Mouse (Mus musculus) neutrophil, adult 5-6 weeks (primary cell): ENCODE results near the gene Fzr1. TPM values are rescaled to one million over a fixed set of nuclear protein-coding genes. Genes with fewer than 3 reads are reported as not detected.

Experiments
- ATAC-seq: fragments of 151-379, 151-347 bp; 2 replicates; pipeline ENCODE4 v1.8.0; 2017; ENCODE audit warnings: mild to moderate bottlenecking, moderate TSS enrichment; ENCODE audit not compliant: insufficient number of reproducible peaks, poor library complexity, low FRiP score, severe bottlenecking; ENCODE audit errors: extremely low read depth
- total RNA-seq: library from RNA; stranded (forward); fragments of 200-1000 nt; gene quantifications from 2 replicates; pipeline ENCODE4 v1.2.3, GENCODE M21; 2017

Fzr1 gene
- total RNA-seq, 1 experiment from 2014 or later = 16.8 TPM

- no peak for ATAC-seq
These were observed 10.3 kb upstream of the Fzr1 start, which contains the start of gene Gm48552 for GRCm38 (mm10) chr10:81388505-81389055. Gene Gm48552, plus strand, starts transcription at chr10:81389005.

DNA sequence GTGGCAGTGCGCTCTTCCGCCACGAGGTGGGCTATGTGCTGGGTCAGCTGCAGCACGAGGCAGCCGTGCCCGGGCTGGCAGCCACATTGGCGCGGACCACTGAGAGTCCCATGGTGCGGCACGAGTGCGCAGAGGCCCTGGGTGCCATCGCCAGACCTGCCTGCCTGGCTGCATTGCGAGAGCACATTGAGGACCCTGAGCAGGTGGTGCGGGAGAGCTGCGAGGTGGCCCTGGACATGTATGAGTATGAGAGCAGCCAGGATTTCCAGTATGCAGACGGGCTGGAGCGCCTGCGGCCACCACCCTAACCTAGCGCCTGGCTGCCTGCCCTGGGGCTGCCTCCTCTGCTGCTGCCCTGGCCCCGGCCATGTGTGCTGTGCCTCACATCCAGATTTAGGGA, 9.4 kb upstream of the Fzr1 start:
- no peak for ATAC-seq

GRCm38 (mm10) chr10:81385603-81386306, 7.4 kb upstream of the Fzr1 start:
- no peak for ATAC-seq

GRCm38 (mm10) chr10:81384605-81384982, 6.3 kb upstream of the Fzr1 start:
- no peak for ATAC-seq

GRCm38 (mm10) chr10:81383802-81384604, 5.7 kb upstream of the Fzr1 start, which contains the start of the genes Dohh and Gm48551:
Gene Dohh, plus strand, starts transcription at chr10:81384428.
Gene Gm48551, plus strand, starts transcription at chr10:81384466.
- ATAC-seq = peak; percentile 95

DNA sequence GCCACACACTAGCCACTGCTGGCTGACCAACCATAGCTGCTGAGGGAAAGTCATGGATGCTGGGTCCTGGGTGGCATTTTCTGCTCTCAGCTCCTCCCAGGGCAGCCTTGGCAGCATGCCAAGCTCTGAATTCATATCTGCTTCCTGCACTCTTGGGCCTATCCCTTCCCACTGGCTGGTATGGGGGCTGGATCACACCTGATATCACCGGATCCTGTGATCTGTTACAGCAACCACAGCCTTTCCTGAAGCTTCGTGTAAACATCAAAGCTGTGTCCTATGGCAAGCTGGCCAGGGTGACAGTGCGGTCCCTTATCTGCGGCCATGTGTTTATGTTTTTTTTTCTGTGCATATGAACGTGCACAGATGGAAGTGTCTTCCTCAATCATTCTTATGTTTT, 3.7 kb upstream of the Fzr1 start:
- ATAC-seq = no peak

DNA sequence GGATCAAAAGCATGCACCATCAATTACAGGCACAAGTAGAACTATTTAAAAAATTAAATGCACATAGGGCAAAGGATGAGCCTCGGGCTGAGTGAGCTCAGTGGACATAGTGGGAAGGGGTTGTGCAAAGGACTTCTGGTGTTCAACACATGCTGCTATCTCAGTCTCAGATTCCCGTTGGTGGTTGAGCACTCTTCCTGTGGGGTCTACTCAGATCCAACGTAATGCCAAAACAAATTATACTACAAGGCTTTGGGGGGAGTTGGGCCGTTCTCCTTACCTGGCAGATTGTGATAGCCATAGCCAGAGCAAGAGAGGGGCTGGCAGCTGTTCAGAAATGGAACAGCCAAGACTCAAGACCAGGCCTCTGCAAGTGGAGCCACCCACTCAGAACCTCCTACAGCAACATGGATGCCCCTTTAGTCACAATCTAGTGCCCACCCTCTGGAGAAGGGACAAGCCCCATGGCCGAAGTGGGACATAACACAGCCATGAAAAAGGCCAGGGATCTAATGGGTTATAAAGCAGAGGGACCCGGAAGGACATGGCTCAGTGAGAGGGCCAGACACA, 1.6 kb upstream of the Fzr1 start:
- no peak for ATAC-seq

DNA sequence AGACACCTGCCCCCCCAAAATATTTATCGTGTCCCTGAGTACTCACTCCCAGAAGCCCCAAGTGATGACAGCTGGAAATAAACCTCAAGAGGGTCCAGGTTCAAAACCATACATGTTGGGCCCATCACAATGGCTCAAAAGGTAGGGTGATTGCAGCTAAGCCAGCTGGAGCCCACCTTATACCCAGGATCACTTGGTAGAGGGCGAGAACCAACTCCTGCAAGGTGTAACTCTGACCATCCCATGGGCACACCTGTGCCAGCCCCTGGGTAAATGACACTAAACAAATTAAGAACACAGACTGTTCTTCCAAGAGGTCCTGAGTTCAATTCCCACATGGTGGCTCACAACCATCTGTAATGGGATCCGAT, 852 bp upstream of the Fzr1 start:
- ATAC-seq = no peak

DNA sequence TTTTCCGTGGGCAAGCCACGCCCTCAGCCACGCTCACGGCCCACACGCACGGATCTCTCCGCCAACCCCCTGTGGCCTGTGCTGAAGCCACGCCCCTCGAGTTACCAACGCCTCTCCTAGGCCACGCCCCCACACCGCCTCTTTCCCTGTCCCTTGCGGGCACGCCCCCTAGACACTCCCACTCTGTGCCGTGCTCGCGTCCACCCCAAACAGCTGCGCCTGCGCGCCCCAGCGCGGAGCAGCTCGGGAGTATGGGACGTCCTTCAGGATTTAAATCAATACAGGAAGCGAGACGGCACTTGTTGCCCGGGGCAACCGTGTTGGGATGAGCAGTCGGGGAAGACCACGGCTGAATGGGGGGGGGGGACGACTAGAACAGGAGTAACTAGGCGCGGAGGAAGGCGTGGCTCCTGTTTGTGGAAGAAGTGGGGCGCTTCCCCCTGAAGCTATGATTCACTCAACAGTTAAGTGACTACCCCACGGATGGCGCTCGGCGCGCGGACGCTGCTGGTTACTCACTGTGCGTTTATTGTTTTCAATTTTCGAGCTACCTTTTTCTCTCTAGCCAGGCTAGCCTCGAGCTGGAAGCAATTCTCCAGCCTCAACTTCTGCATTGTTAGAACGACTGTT, 352 bp upstream of the Fzr1 start:
- ATAC-seq = peak; percentile 94

DNA sequence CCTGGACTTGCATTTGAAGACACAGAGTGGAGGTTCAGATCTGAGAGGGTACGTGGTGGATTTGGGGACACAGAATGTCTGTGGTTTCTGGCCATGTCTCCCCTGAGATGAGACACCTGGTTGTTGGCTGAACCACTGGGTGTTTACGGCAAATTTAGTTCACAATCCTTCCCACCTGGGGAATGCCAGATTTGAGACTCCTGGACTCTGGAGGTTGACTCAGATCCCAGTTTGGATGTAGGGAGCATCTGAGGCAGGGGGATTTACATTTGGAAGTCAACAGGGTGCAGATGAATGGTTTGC, 1.0 kb downstream of the Fzr1 start:
- no peak for ATAC-seq

DNA sequence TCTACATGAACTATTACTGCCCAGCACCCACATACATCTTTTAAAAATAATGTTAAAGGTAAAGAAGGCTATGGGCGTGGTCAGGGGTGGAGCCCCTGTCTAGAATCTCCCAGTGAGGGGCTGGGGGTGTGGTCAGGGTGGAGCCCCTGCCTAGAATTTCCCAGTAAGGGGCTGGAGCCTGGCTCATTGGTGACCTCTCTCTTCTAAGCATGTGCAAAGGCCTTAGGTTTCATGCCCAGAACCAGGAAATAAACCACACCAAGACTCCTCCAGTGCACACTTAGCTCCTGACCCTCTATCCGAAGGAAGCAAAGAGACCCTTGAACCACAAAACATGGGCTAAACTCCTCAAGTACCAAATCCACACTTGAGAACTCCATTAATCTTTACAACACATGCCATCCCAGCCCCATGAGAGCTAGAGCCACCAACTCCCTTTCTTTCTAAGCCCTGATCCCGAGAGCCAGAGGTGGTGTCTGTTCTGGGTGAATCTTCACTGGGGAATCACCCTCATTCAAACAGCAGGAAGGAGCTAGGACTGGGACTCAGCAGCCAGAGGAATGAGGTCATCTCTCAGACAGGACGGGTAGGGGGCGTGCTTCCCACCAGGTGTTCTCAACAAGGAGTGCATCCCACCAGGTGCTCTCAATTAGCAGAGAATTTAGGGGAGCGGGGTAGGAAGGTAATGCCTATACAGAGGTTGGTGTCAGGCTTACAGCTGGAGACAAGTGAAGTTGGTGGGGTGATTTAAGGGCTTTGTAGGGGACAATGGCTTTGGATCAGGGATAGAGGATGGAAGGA, 1.6 kb downstream of the Fzr1 start:
- ATAC-seq = no peak

DNA sequence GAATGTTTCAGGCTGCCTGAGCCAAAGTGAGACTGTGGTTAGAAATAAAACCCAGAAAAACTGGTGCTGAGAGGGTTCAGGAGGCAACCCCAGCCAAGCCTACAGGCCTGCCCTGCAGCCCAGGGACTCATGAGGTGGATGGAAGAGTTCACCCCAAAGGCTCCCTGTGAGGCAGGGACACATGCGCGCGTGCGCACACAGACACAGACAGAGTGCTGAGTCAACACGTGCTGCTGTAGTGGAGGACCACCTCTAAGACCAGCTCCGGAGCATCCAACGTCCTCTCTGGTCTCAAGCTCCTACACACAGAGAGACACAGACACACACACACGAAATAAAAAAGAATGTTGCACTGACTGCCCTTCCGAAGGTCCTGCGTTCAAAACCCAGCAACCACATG, 3.0 kb downstream of the Fzr1 start:
- no peak for ATAC-seq

DNA sequence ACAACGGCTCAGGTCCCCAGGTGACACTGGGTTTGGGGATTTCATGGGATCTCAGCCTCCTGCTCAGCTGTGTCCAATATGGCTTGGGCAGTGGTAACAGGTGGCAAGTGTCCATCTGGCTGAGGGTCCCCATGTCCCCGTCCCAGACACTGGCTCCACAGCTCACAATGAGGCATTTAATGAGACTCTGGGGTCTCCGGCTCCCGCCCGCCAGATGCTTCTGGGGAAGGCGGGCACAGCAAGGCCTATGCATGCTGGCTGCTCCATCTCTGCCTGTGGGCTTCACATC, 11.2 kb downstream of the Fzr1 start:
- ATAC-seq = no peak

DNA sequence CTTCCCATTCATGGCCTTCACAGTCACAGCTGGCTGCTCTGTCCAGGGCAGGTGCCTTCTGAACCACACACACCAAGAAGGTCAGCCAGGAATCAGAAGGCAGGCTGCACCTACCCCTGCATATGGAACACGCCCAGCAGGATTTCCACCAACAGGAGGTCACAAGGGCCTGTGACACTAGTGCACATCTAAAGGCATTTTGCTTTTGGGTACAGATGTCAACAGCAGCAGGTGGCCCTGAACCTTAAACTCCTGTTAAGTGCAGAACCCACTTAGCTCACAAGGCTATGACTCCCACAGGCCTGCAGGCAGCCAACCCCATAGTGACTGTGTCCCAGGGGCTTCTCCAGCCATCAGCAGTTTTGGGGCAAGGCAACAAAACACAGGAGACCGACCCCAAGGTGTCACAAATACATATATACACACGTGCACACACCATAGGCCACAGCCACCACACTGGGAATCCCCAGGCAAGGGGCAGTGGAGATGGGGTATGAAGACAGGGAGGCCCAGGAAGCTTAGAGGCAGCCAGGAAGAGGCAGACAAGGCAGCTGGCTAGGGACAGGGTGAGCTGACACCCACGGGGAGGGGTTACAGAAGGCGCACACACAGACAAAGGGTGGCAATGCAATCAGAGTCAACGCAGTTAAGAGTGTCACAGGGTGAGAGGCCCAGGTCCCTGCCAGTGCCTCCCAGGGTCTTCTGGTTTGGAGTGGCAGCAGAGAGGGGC, 11.7 kb downstream of the Fzr1 start:
- no peak for ATAC-seq

DNA sequence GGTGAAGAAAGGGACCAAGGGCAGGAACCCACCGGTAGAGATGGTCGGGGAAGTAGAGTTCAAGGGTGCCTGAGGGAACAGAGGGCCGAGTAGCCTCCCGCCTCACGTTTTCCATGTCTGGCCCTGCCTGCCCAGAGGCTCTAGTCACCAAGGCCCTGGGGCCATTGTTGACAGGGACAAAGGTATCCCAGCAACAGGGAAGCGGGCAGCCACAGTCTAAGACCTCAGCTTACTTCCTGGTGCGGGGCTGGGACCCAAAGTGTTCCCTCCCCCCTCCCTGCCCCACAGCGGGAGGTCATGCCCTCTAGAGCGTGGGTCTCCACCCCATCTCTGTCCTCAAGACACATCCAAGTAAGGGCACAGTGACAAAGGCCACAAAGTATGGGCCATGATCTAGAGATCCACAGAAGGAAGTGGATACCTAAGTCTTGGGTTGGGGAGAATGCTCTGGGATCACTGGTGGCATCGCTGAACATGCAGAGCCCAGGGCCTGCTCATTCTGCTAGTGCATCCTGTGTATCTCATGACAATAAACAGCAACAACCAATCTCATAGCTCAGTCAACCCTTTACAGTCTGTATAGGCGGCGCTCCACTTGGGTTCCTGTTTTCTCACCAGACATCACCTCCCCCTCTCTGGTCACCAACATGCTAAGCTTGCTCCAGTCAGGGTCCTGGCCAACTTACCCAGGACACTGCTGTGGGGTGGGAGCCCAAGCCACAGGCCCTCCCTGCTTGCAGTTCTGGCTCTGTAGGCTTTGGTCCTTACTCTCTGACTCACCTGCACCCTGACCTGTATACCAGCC, 12.4 kb downstream of the Fzr1 start, which contains the start of gene 4930404N11Rik:
TSS of gene 4930404N11Rik (minus strand) at position 145 of the 805 bp plus-strand sequence.
- ATAC-seq = no peak

DNA sequence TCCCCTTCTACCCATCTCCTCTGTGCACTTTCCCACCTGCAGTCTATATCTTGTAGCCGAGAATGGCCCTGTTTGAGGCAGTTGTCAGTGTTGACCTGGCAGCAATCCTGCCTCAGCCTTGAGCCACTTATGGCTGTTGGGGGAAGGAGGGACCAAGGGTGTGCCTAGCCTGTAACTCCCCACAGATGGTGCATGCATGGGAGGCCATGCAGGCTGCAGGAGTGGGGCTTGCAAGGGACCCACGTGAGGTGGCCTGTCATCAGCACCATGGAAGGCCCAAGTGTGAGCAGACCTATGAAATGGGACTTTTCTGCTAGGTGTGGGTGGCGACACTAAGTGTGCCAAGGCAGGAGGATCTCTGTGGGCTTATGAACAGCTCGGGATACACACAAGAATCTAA, 13.2 kb downstream of the Fzr1 start:
- no peak for ATAC-seq

DNA sequence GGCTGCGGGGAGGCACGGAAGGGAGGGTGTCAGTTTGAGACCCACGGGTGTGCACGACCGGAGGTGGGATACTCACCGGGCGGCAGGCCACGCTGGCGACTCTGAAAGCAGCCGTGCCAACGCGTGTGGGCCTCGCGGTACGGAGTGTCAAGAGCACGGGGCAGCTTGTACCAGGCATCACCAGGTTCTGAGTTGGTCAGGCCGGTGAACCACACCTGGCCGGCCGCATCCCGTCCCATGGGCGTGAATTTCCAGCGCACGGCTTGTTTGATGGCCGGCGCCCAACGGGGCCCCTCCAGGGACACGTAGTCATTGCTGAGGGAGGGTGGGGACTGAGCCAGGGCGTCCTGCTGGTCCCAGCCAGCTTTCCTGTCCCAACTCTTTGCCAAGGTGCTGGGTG, 13.7 kb downstream of the Fzr1 start:
- no peak for ATAC-seq
